Mouse (Mus musculus) lung, embryonic 16.5 days (tissue): ENCODE results near the gene Cmss1. TPM values are rescaled to one million over a fixed set of nuclear protein-coding genes. Genes with fewer than 3 reads are reported as not detected.
A peak's percentile ranks its signal among the peaks of the same experiment; 100 is the strongest.

Experiments
- ATAC-seq: fragments of 200-750 bp; cut with Nextera tagmentation; 2 replicates; pipeline ENCODE4 v1.8.0; 2017; ENCODE audit warnings: low read depth, mild to moderate bottlenecking, moderate library complexity
- H3K27ac ChIP-seq: fragments of 300-500 bp; sonication (generic); 2 replicates; pipeline ENCODE4 v1.5.1; 2014; ENCODE audit warnings: mild to moderate bottlenecking, control low read depth, low read length
- H3K27me3 ChIP-seq: fragments of 300-500 bp; sonication (generic); 2 replicates; pipeline ENCODE4 v1.6.1; 2014; ENCODE audit warnings: low read depth, low read length, mixed read lengths; ENCODE audit not compliant: control insufficient read depth, insufficient read depth
- H3K36me3 ChIP-seq: fragments of 300-500 bp; sonication (generic); 2 replicates; pipeline ENCODE4 v1.6.1; 2014; ENCODE audit warnings: low read length; ENCODE audit not compliant: control insufficient read depth, insufficient read depth
- H3K4me1 ChIP-seq: fragments of 300-500 bp; sonication (generic); replicated peaks from 2 replicates; pipeline ENCODE4 v1.6.1; 2014; ENCODE audit warnings: low read length, mixed read lengths; ENCODE audit not compliant: control insufficient read depth, insufficient read depth
- H3K4me2 ChIP-seq: fragments of 300-500 bp; sonication (generic); 2 replicates; pipeline ENCODE4 v1.6.1; 2014; ENCODE audit warnings: low read depth, low read length, control low read depth
- H3K4me3 ChIP-seq: fragments of 300-500 bp; sonication (generic); 2 replicates; pipeline ENCODE4 v1.5.1; 2014; ENCODE audit warnings: mild to moderate bottlenecking, low read length, control low read depth
- H3K9ac ChIP-seq: fragments of 300-500 bp; sonication (generic); 2 replicates; pipeline ENCODE4 v1.6.1; 2014; ENCODE audit warnings: low read length, control low read depth
- H3K9me3 ChIP-seq: fragments of 300-500 bp; sonication (generic); 2 replicates; pipeline ENCODE4 v1.6.1; 2016; ENCODE audit warnings: low read length; ENCODE audit not compliant: control insufficient read depth
- WGBS: fragments of 180-500 bp; shearing (Covaris S2); extraction: QIAGEN DNeasy Blood & Tissue Kit; methylation state at CpG from one replicate; pipeline ENCODE4 v1.1.7; 2014; 5-methylcytosine and 5-hydroxymethylcytosine counted together
- polyA plus RNA-seq: library from polyadenylated mRNA; unstranded; fragments of >200 nt; fragmentation: Nextera tagmentation; extraction: Ambion mirVana; gene quantifications from 2 replicates; pipeline ENCODE4 v1.2.1, GENCODE M21; 2015

Cmss1 gene
- polyA plus RNA-seq, result 48.5 and 51.0 TPM in 2 replicates

DNA sequence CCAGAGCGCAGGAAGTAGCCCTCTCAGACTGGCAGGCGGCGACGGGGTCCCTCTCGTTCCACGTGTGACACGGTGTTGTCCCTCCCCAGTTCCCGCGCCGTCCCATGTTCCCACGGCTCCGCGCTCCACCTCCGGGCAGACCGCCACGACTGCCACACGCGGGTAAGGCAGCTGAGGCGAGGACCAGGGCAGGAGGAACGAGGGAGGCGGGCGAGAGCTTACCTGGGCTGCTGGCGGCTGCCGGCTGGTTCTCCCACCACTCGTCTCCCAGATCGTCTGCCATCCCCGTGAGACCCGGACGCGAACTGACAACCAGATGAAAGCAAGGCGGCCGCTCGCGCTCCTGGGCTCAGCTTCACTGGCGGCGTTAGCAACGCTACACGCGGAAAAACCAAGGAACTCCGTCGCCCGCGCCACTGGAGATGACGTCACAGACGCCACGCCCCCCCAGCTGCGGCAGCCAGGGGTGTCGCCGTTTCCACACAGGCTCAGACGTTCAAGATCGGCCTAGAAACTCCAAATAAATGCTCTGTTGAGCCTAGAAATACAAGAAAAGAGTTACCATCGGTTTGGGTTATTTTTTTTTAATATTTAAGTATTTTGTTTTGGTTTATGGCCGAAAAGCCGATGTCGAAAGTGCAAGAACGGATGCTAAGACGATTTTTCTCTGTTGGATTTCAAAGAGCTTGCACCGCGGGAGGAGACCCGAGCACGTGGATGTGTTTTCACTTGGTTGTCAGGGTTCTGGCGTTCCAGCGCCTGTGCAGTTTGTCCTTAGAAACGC lies at the start of gene Cmss1:
Gene Cmss1, minus strand, starts transcription at position 421 of the 784 bp plus-strand sequence.
- 0% methylated on average over 62 of the region's 64 CpGs for WGBS
- peaks cover 10% of the 10 kb centered on the region for H3K4me1 ChIP-seq
- H3K36me3 ChIP-seq, result no peaks in the 10 kb centered on the region
- H3K4me3 ChIP-seq, result peak within 1 kb of the TSS; percentile 97
- ATAC-seq, result peak; percentile 94
- peak within 1 kb of the TSS; percentile 81 for H3K9ac ChIP-seq
- H3K4me2 ChIP-seq, result peak within 1 kb of the TSS; percentile 88
- H3K9me3 ChIP-seq, result no peaks in the 10 kb centered on the region
- no peaks in the 10 kb centered on the region for H3K27me3 ChIP-seq
- peak within 1 kb of the TSS; percentile 70 for H3K27ac ChIP-seq

DNA sequence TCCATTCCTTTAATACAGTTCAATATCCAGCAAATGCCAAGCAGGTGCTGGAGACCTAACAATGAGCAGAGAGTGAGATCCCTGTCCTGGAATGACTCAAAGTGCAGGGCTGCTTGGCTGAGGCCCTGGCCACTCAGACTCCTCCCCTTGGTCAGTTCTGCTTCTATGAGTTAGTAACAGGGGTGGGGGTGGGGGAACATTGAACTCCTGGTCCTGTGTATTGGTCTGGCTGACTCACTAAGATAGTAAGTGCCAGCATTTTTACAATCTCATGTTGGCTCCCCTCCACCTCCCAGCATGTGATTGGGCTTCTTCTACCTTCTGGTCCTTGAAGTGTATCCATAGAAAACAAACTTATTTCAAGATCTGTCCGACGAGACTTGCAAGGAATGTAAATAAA lies 43.2 kb upstream of the Cmss1 start:
- Histone ChIP-seq H3K27me3 (no peaks in the 10 kb centered on the region), H3K9ac (no peak overlapping the region), H3K4me1 (no peaks in the 10 kb centered on the region), H3K9me3 (no peaks in the 10 kb centered on the region), H3K4me3 (no peak overlapping the region), H3K36me3 (no peaks in the 10 kb centered on the region), H3K27ac (no peak overlapping the region), H3K4me2 (no peak overlapping the region)
- no peak for ATAC-seq
- WGBS, result 37% methylated on average over 2 of the region's 2 CpGs

DNA sequence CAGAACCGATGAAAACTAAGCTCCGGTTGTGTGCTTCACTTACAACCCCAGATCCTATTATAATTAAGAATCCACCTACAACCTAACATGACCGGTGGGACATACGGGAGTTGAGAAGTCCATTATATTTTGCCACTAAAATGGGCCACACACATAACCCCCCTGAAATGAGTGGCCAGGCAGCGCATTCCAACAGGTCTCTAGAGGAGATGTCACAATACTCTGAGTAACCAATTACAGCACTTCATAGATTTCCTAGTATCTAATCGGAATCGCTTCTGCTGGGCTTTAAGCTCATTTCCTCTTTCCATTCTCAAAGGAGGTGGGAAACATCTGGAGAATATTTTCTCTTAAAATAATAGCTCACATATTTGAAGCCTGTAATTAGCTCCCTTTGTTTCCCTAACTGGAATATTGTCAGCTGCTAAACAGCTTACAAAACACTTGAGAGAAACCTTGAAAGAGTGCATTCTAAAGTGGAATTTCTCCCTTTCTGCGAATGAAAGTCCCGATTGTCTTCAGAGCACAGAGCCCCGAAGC lies 34.8 kb upstream of the Cmss1 start:
- H3K9ac ChIP-seq, result no peak overlapping the region
- 66% methylated on average over 10 of the region's 10 CpGs for WGBS
- no peaks in the 10 kb centered on the region for H3K27me3 ChIP-seq
- H3K9me3 ChIP-seq, result no peaks in the 10 kb centered on the region
- no peak overlapping the region for H3K4me3 ChIP-seq
- H3K27ac ChIP-seq, result no peak overlapping the region
- no peaks in the 10 kb centered on the region for H3K4me1 ChIP-seq
- H3K36me3 ChIP-seq, result no peaks in the 10 kb centered on the region
- no peak for ATAC-seq
- H3K4me2 ChIP-seq, result no peak overlapping the region

DNA sequence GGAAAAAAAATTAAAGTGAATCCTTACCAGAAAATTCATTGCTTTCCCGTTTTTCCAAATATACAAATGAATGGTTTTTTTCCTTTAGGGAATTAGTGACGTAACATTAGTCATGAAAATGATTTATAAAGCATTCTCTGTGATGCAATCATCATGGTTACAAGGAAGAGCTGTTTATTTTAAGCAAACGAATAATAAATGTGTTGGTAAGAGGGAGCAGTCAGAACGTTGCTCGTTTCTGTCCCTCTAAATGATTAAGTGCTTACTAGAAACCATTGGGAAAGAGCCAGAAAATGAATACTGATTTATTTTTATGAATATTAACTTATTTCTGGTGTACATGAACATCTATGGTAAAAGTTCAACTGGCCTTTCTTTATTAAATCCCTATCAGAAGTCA lies 28.1 kb upstream of the Cmss1 start:
- Histone ChIP-seq H3K27me3 (no peaks in the 10 kb centered on the region), H3K36me3 (no peaks in the 10 kb centered on the region), H3K4me1 (no peaks in the 10 kb centered on the region), H3K4me3 (no peak overlapping the region), H3K9ac (no peak overlapping the region), H3K27ac (no peak overlapping the region), H3K4me2 (no peak overlapping the region), H3K9me3 (no peaks in the 10 kb centered on the region)
- 34% methylated on average over 5 of the region's 5 CpGs for WGBS
- no peak for ATAC-seq

DNA sequence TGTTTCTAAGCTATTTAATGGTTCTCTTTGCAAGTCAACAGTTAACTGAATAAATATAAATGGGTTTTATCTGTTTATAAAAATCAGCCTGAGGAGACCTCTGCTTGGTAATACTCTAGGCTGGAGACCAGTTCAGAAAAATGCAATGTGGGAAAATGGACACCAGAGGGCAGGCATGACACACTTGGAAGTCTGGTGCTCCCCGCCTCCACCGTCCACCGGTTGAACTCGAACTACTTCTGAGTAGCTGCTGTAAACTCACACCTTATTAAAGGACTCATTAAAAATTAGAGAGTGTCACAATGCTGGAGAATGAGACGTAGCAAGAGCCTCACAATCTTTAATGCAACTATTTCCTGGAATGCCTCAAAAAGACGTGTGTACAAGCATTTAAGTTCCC lies 27.5 kb upstream of the Cmss1 start:
- Histone ChIP-seq H3K36me3 (no peaks in the 10 kb centered on the region), H3K4me3 (no peak overlapping the region), H3K27ac (no peak overlapping the region), H3K9ac (no peak overlapping the region), H3K4me1 (no peaks in the 10 kb centered on the region), H3K27me3 (no peaks in the 10 kb centered on the region), H3K4me2 (no peak overlapping the region), H3K9me3 (no peaks in the 10 kb centered on the region)
- 6% methylated on average over 6 of the region's 6 CpGs for WGBS
- 0 out of 2 replicates have a peak, but pooled peaks have one; percentile 49 for ATAC-seq

DNA sequence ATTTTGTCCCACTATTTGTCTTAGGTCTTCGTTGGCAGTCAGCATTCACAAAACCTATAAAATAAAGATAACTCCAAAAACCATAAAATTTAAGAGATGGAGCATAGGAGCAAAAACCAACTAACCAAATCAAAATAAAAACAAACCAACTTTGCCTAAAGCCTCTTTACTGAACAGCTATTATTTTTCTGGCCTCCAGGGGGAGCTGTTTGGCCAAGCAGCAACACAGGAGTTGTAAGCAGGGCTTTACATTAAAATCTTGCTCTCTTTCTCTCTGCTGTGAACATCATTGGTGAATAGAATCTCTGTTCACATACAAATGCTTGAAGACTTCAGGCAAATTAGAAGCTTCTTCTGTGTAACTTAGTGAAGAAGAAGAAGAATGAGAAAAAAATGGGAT lies 5.1 kb upstream of the Cmss1 start:
- no peaks in the 10 kb centered on the region for H3K9me3 ChIP-seq
- peaks cover 5% of the 10 kb centered on the region for H3K4me1 ChIP-seq
- ATAC-seq, result no peak
- 13% methylated on average over 1 of the region's 1 CpGs for WGBS
- H3K4me3 ChIP-seq, result no peak overlapping the region
- no peaks in the 10 kb centered on the region for H3K36me3 ChIP-seq
- no peak overlapping the region for H3K4me2 ChIP-seq
- H3K9ac ChIP-seq, result no peak overlapping the region
- no peaks in the 10 kb centered on the region for H3K27me3 ChIP-seq
- no peak overlapping the region for H3K27ac ChIP-seq

DNA sequence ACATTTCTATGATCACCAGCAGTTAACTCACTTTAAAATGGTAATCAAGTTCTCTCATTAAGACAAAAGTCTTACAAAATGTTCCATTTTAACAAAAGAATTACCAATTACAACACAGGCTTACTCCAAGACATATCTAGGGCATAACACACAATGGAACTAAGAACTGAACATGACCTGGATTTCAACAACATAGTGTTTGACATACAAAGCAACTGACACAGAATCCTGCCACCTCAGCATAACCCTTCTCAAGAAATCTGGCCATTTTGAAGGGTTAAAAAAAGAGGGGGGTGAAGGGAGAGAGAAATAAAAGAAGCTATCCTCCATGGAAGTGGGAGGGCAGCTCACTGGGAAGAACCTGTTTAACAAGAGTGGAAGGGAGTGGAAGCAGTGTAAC lies 5.6 kb downstream of the Cmss1 start:
- H3K9ac ChIP-seq, result no peak overlapping the region
- H3K9me3 ChIP-seq, result no peaks in the 10 kb centered on the region
- H3K4me3 ChIP-seq, result no peak overlapping the region
- H3K4me1 ChIP-seq, result peaks cover 7% of the 10 kb centered on the region
- H3K27ac ChIP-seq, result no peak overlapping the region
- ATAC-seq, result no peak
- no peaks in the 10 kb centered on the region for H3K27me3 ChIP-seq
- H3K36me3 ChIP-seq, result no peaks in the 10 kb centered on the region
- no peak overlapping the region for H3K4me2 ChIP-seq

DNA sequence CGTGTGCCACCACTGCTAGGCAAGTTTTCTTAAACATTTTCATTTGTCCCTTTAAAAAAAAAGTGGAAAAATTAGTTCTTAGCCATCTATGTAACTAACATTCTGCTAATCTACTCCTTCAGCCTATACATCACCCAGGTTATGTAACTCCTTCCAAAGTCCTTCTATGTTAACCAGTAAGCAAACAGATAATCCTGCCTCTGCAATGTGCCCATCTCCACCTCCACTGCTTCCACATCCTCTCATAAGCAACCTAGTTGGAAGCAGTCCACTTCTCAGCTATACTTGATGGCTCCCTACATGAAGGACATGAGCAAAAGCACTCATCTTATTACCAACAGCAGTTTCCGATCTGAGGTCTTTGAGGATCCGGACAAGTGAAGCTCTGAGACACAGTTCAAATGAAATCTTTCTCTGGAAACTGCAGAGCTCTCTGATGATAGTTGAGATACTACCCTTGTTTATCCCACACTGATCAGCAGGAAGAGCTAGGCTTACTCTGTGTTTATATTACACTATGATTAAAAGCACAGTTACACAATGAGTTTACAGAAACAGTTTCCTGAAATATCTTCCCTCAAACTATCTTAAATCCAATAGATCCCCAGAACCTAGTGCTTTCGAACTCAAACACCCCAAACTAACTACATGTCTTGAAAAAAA lies 9.2 kb downstream of the Cmss1 start:
- H3K4me2 ChIP-seq, result no peak overlapping the region
- no peaks in the 10 kb centered on the region for H3K9me3 ChIP-seq
- peak; percentile 69 for ATAC-seq
- H3K27ac ChIP-seq, result no peak overlapping the region
- no peak overlapping the region for H3K9ac ChIP-seq
- 0 out of 2 replicates have a peak, but pooled peaks cover 3% of the 10 kb centered on the region for H3K4me1 ChIP-seq
- 66% methylated on average over 4 of the region's 4 CpGs for WGBS
- no peak overlapping the region for H3K4me3 ChIP-seq
- H3K36me3 ChIP-seq, result no peaks in the 10 kb centered on the region
- H3K27me3 ChIP-seq, result no peaks in the 10 kb centered on the region

DNA sequence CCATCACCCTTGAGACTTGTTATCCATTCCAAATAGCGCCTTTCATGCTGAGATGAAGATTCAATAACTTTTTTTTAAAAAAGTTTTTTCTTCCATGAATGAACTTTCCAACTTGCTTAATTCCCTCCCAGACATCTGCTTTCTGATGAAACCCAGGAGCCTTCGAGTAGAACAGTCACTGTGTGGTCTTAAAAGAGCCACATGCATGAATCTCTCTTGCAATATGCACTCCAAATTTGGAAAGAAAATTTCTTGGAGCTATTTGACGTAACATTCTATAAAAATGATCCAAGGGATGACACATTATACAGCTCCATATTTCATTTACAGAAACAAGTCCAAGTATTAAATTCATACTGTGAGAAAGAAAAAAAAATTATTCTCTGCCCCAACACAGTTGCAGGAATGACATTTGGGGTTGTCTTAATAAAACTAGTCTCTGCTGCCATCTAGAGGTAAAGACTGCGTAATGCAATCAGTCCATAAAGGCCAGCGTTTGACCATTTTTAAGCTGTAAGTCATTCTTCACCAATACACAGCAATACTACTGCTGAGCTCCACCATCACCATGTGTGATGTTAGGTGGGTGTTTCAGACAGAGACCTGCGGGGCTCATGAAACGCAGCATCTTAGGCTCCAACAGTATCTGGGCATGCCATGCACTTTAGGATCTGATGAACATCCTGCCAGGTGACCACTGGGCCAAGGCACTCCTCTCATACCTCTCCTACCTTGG lies 13.1 kb downstream of the Cmss1 start:
- ATAC-seq, result peak; percentile 31; the same call in 1 of the 2 replicates
- H3K27me3 ChIP-seq, result no peaks in the 10 kb centered on the region
- no peaks in the 10 kb centered on the region for H3K9me3 ChIP-seq
- H3K9ac ChIP-seq, result no peak overlapping the region
- no peak overlapping the region for H3K4me2 ChIP-seq
- WGBS, result 34% methylated on average over 7 of the region's 7 CpGs
- 0 out of 2 replicates have a peak, but pooled peaks cover 3% of the 10 kb centered on the region for H3K4me1 ChIP-seq
- no peak overlapping the region for H3K4me3 ChIP-seq
- no peak overlapping the region for H3K27ac ChIP-seq
- no peaks in the 10 kb centered on the region for H3K36me3 ChIP-seq
